Mouse (Mus musculus) heart, adult 2 months (tissue): Measurements from ENCODE around the gene Ubqln3.

ENCODE experiments used
- CTCF ChIP-seq: fragments of 200-600 bp; IDR thresholded peaks from 2 replicates; pipeline ENCODE4 v1.8.1; 2022; ENCODE audit warnings: antibody characterized with exemption, mild to moderate bottlenecking, moderate library complexity
- EP300 ChIP-seq: fragments of 200-500 bp; IDR thresholded peaks from 2 replicates; pipeline ENCODE4 v1.6.1; 2011; ENCODE audit warnings: low read depth, low read length, control low read depth; ENCODE audit not compliant: insufficient read depth
- POLR2A ChIP-seq: fragments of 200-500 bp; IDR thresholded peaks from 2 replicates; pipeline ENCODE4 v1.6.1; 2011; ENCODE audit warnings: mild to moderate bottlenecking, low read depth, low read length, control low read depth; ENCODE audit not compliant: insufficient read depth

GRCm38 (mm10) chr7:104179074-104179473 is 36.0 kb upstream of the Ubqln3 start:
- TF ChIP-seq CTCF = no peak
- no peak for TF ChIP-seq POLR2A
- TF ChIP-seq EP300 = no peak
